Mouse (Mus musculus) gastrocnemius, adult 18-20 months (tissue): ENCODE results near the gene Fgf15. TPM values are rescaled to one million over a fixed set of nuclear protein-coding genes. Genes with fewer than 3 reads are reported as not detected.

Source experiments
- DNase-seq: peaks from one replicate; pipeline ENCODE4 v3.0.0; 2021; ENCODE audit warnings: low spot score
- total RNA-seq, 2 experiments: library from RNA; stranded (reverse); gene quantifications; 2 replicates each; pipeline ENCODE4 v1.2.3; 2021

Gene Fgf15
- total RNA-seq, 2 experiments from 2014 or later = not detected

- no peak for DNase-seq
These were observed 33.2 kb downstream of the Fgf15 start for GRCm38 (mm10) chr7:144929506-144929905.

- DNase-seq = no peak
These were observed 33.6 kb downstream of the Fgf15 start for GRCm38 (mm10) chr7:144929931-144930330.

- no peak for DNase-seq
These were observed 35.4 kb downstream of the Fgf15 start for GRCm38 (mm10) chr7:144931778-144932177.

GRCm38 (mm10) chr7:144932389-144932937, 36.1 kb downstream of the Fgf15 start:
- DNase-seq = no peak

- DNase-seq = no peak
These were observed 37.0 kb downstream of the Fgf15 start for GRCm38 (mm10) chr7:144933336-144933735.

GRCm38 (mm10) chr7:144933796-144934195, 37.5 kb downstream of the Fgf15 start:
- no peak for DNase-seq

- peak; percentile 61 for DNase-seq
These were observed 38.6 kb downstream of the Fgf15 start for GRCm38 (mm10) chr7:144934901-144935300.

GRCm38 (mm10) chr7:144935563-144935962, 39.2 kb downstream of the Fgf15 start:
- no peak for DNase-seq

GRCm38 (mm10) chr7:144936311-144936880, 40.1 kb downstream of the Fgf15 start:
- no peak for DNase-seq

- DNase-seq = peak; percentile 89
These were observed 41.2 kb downstream of the Fgf15 start for GRCm38 (mm10) chr7:144937490-144937889.

GRCm38 (mm10) chr7:144937899-144938517, 41.7 kb downstream of the Fgf15 start:
- DNase-seq = no peak

GRCm38 (mm10) chr7:144938661-144939343, 42.5 kb downstream of the Fgf15 start:
- DNase-seq = no peak

GRCm38 (mm10) chr7:144939344-144940002, 43.1 kb downstream of the Fgf15 start, which contains the start of gene Ccnd1:
Gene Ccnd1 (minus strand): TSS chr7:144939925.
- no peak for DNase-seq

- no peak for DNase-seq
These were observed 43.8 kb downstream of the Fgf15 start for GRCm38 (mm10) chr7:144940003-144940571.

GRCm38 (mm10) chr7:144940585-144940984, 44.3 kb downstream of the Fgf15 start:
- no peak for DNase-seq

- DNase-seq = peak; percentile 67
These were observed 45.0 kb downstream of the Fgf15 start for GRCm38 (mm10) chr7:144941242-144941831.

GRCm38 (mm10) chr7:144942071-144942743, 45.9 kb downstream of the Fgf15 start:
- no peak for DNase-seq

GRCm38 (mm10) chr7:144942744-144943135, 46.4 kb downstream of the Fgf15 start:
- no peak for DNase-seq

- DNase-seq = peak; percentile 40
These were observed 46.9 kb downstream of the Fgf15 start for GRCm38 (mm10) chr7:144943254-144943653.
